ENCODE assay signal across 8 mouse cellular contexts in genomic region chr2:153492573-153493392, GRCm38 (mm10). TPM values are rescaled to one million over a fixed set of nuclear protein-coding genes. Genes with fewer than 3 reads are reported as not detected.
A peak's percentile ranks its signal among the peaks of the same experiment; 100 is the strongest.
DNase-seq lines count a peak whose midpoint lies in the region; ATAC-seq lines count a peak whose summit lies in the region.

4930404H24Rik (plus strand) TSS chr2:153492790.

- no peaks in the 10 kb centered on the region for H3K27me3 ChIP-seq in midbrain, embryonic 16.5 days (ENCODE audit: control insufficient read depth, insufficient read depth, low read depth, low read length)

- WGBS in midbrain, embryonic 16.5 days, result 0% methylated on average over 63 of the region's 83 CpGs

- peak; percentile 29 for ATAC-seq in granulocyte monocyte progenitor cell, adult 5-6 weeks (replicated peaks; ENCODE audit: poor library complexity, severe bottlenecking)
- peak; percentile 90 for ATAC-seq in midbrain, embryonic 16.5 days

- H3K9me3 ChIP-seq in midbrain, embryonic 16.5 days (replicated peaks; ENCODE audit: control insufficient read depth, low read length, poor library complexity, severe bottlenecking), result no peaks in the 10 kb centered on the region

- H3K27ac ChIP-seq in midbrain, embryonic 16.5 days (ENCODE audit: low read length), result peak within 1 kb of the TSS; percentile 97

- H3K36me3 ChIP-seq in midbrain, embryonic 16.5 days (ENCODE audit: control insufficient read depth, insufficient read depth, low read length), result no peaks in the 10 kb centered on the region

- peaks cover 42% of the 10 kb centered on the region for H3K4me1 ChIP-seq in midbrain, embryonic 16.5 days (ENCODE audit: control insufficient read depth, insufficient read depth, low read length)

- peak within 1 kb of the TSS; percentile 58 for H3K4me3 ChIP-seq in midbrain, embryonic 16.5 days (ENCODE audit: low read depth, low read length)

- peak; percentile 55 to 61 for DNase-seq in urinary bladder, adult 18-20 months (ENCODE audit: low spot score in 2 of 2)
- no peak for DNase-seq in urinary bladder, postnatal 10 days (ENCODE audit: low spot score)
- DNase-seq in embryo, embryonic 10.5 days (ENCODE audit: low spot score), result peak; percentile 84
- peak; percentile 74 for DNase-seq in kidney, adult 18-20 months
- peak; percentile 91 for DNase-seq in liver
- DNase-seq in spleen, postnatal 4 days (ENCODE audit: low spot score in 2 of 2), result peak; percentile 70 to 87

- H3K4me2 ChIP-seq in midbrain, embryonic 16.5 days (ENCODE audit: low read length), result peak within 1 kb of the TSS; percentile 88

- H3K9ac ChIP-seq in midbrain, embryonic 16.5 days (ENCODE audit: low read depth, low read length), result peak within 1 kb of the TSS; percentile 89

RNA-seq across cellular contexts. Expression of gene 4930404H24Rik, which starts in this region (rescaled TPM):
- not detected in 2 replicates for total RNA-seq in granulocyte monocyte progenitor cell, adult 5-6 weeks (2014; fragmentation: Nextera tagmentation)
- not detected in 2 replicates for total RNA-seq in granulocyte monocyte progenitor cell, adult 5-6 weeks (2017)
- polyA plus RNA-seq in midbrain, embryonic 16.5 days (2015; fragmentation: Nextera tagmentation; extraction: Ambion mirVana), result not detected in 2 replicates

Comparison
In these comparisons a context has a peak if more than half of its experiments do, and no peak if none do; other contexts are left out.
1. Peak in ATAC-seq in granulocyte monocyte progenitor cell, adult 5-6 weeks; RNA of the gene not detected or under 1 TPM.
2. Peak in ATAC-seq, H3K4me3 ChIP-seq, H3K27ac ChIP-seq, H3K9ac ChIP-seq and H3K4me2 ChIP-seq in midbrain, embryonic 16.5 days; RNA of the gene not detected or under 1 TPM.